Mouse (Mus musculus): ENCODE results near the gene Tmem59l. TPM values are rescaled to one million over a fixed set of nuclear protein-coding genes. Genes with fewer than 3 reads are reported as not detected.

Tmem59l gene
- polyA plus RNA-seq, 1 experiment from 2014 or later = 17.5 TPM

- Histone ChIP-seq H3K9me3 (peaks cover 9% of the 10 kb centered on the region; the same call in 1 of the 2 replicates), H3K27me3 (no peaks in the 10 kb centered on the region), H3K9ac (replicated peaks) (no peak overlapping the region), H3K4me1 (replicated peaks) (peaks cover 22% of the 10 kb centered on the region), H3K27ac (no peak overlapping the region), H3K4me3 (replicated peaks) (no peak overlapping the region), H3K4me2 (no peak overlapping the region), H3K36me3 (peaks cover 7% of the 10 kb centered on the region)
- no peak for ATAC-seq (ENCODE audit: insufficient number of reproducible peaks, insufficient read depth, low FRiP score, low TSS enrichment, low read depth)
- 98% methylated on average over 2 of the region's 2 CpGs for WGBS
These were observed 27.5 kb downstream of the Tmem59l start for GRCm38 (mm10) chr8:70459636-70460035.

DNA sequence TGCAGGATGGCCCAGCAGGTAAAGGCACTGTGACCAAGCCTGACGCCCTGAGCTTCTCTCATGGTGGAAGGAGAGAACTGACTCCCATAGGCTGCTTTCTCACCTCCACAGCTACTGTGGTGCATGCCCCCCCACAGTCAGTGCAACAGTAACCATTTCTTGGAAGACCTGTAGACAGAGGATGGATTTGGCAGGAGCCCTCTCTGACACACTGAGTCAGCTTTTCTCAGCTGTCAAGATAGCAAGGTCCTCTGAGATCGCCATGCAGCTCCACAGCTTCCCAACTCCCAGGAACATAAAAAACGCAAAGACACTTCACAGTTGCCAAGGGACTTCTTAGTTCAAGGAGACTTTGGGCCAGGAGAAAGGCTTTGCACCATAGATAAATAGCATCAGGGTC is 28.7 kb downstream of the Tmem59l start:
- Histone ChIP-seq H3K27ac (no peak overlapping the region), H3K4me3 (replicated peaks) (no peak overlapping the region), H3K4me1 (replicated peaks) (peaks cover 29% of the 10 kb centered on the region), H3K9ac (replicated peaks) (no peak overlapping the region), H3K27me3 (no peaks in the 10 kb centered on the region), H3K9me3 (peaks cover 9% of the 10 kb centered on the region; the same call in 1 of the 2 replicates), H3K4me2 (no peak overlapping the region), H3K36me3 (peaks cover 7% of the 10 kb centered on the region)
- no peak for ATAC-seq (ENCODE audit: insufficient number of reproducible peaks, insufficient read depth, low FRiP score, low TSS enrichment, low read depth)
- 83% methylated on average over 3 of the region's 3 CpGs for WGBS

DNA sequence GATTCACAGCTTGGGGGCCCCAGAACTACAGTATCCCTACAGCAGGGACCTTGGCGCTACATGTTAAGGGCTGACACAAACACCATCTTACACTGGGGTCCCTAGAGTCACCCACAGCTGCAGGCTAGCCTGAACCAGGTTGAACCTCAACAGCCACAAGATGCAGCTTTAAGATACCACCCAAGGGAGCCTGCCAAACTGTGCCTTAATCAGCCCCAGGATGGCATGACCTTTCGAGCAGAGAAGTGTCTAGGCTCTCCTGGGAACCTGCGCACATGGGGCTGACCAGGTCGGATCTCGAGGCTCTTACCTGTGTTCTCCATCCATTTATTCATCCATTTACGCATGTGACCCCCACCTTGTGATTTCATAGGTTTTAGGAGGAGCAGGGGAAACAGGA is 29.3 kb downstream of the Tmem59l start:
- 91% methylated on average over 6 of the region's 6 CpGs for WGBS
- no peak overlapping the region for H3K27ac ChIP-seq
- no peak for ATAC-seq (ENCODE audit: insufficient number of reproducible peaks, insufficient read depth, low FRiP score, low TSS enrichment, low read depth)
- H3K4me1 ChIP-seq (replicated peaks) = peaks cover 31% of the 10 kb centered on the region
- H3K4me3 ChIP-seq (replicated peaks) = no peak overlapping the region
- H3K9me3 ChIP-seq = peaks cover 9% of the 10 kb centered on the region; the same call in 1 of the 2 replicates
- peaks cover 7% of the 10 kb centered on the region for H3K36me3 ChIP-seq
- H3K27me3 ChIP-seq = no peaks in the 10 kb centered on the region
- no peak overlapping the region for H3K4me2 ChIP-seq
- H3K9ac ChIP-seq (replicated peaks) = no peak overlapping the region

DNA sequence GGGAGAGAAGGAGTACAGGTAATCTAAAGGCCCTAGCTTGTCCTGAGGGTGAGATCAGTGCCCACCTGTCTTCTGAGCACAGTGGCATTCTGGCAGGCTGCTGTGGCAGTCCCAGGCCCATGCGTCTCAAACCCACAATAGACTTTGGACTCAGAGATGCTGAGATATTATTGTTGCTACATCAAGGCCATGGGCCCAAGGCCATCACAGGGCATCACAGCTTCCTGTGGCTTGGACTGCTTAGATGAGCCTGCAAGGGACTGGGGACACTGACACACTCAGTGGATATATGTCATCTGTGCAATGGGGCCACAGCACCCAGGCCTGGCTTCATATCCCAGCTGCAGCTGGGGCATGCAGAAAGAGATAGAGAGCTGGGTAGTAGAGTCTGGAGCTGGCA is 30.2 kb downstream of the Tmem59l start:
- ATAC-seq (ENCODE audit: insufficient number of reproducible peaks, insufficient read depth, low FRiP score, low TSS enrichment, low read depth) = no peak
- H3K4me2 ChIP-seq = no peak overlapping the region
- peaks cover 3% of the 10 kb centered on the region; the same call in 1 of the 2 replicates for H3K27me3 ChIP-seq
- peaks cover 9% of the 10 kb centered on the region; the same call in 1 of the 2 replicates for H3K9me3 ChIP-seq
- peaks cover 23% of the 10 kb centered on the region for H3K4me1 ChIP-seq (replicated peaks)
- no peak overlapping the region; the same call in 1 of the 2 replicates for H3K9ac ChIP-seq (replicated peaks)
- no peak overlapping the region for H3K27ac ChIP-seq
- peaks cover 16% of the 10 kb centered on the region for H3K36me3 ChIP-seq
- whole genome bisulfite sequencing = 93% methylated on average over 1 of the region's 1 CpGs
- no peak overlapping the region for H3K4me3 ChIP-seq (replicated peaks)

- WGBS = 82% methylated on average over 5 of the region's 5 CpGs
- Histone ChIP-seq H3K36me3 (peaks cover 33% of the 10 kb centered on the region), H3K27me3 (peaks cover 12% of the 10 kb centered on the region; the same call in 1 of the 2 replicates), H3K4me2 (no peak overlapping the region), H3K9me3 (no peaks in the 10 kb centered on the region), H3K27ac (no peak overlapping the region), H3K9ac (replicated peaks) (peak overlapping the region; percentile 31; the same call in 1 of the 2 replicates), H3K4me1 (replicated peaks) (peaks cover 34% of the 10 kb centered on the region), H3K4me3 (replicated peaks) (no peak overlapping the region)
- ATAC-seq (ENCODE audit: insufficient number of reproducible peaks, insufficient read depth, low FRiP score, low TSS enrichment, low read depth) = no peak
These were observed 33.3 kb downstream of the Tmem59l start for GRCm38 (mm10) chr8:70453852-70454251.

- peaks cover 12% of the 10 kb centered on the region; the same call in 1 of the 2 replicates for H3K27me3 ChIP-seq
- H3K9ac ChIP-seq (replicated peaks) = no peak overlapping the region
- H3K36me3 ChIP-seq = peaks cover 33% of the 10 kb centered on the region
- 64% methylated on average over 52 of the region's 52 CpGs for WGBS
- no peak for ATAC-seq (ENCODE audit: insufficient number of reproducible peaks, insufficient read depth, low FRiP score, low TSS enrichment, low read depth)
- no peak overlapping the region for H3K4me3 ChIP-seq (replicated peaks)
- H3K4me2 ChIP-seq = no peak overlapping the region
- peaks cover 46% of the 10 kb centered on the region for H3K4me1 ChIP-seq (replicated peaks)
- H3K9me3 ChIP-seq = no peaks in the 10 kb centered on the region
- no peak overlapping the region for H3K27ac ChIP-seq
These were observed 34.8 kb downstream of the Tmem59l start for GRCm38 (mm10) chr8:70452196-70452966.

- ATAC-seq (ENCODE audit: insufficient number of reproducible peaks, insufficient read depth, low FRiP score, low TSS enrichment, low read depth) = no peak
- H3K4me2 ChIP-seq = no peak overlapping the region
- peaks cover 33% of the 10 kb centered on the region for H3K36me3 ChIP-seq
- H3K4me1 ChIP-seq (replicated peaks) = peaks cover 29% of the 10 kb centered on the region
- peak overlapping the region; percentile 66; the same call in 1 of the 2 replicates for H3K27ac ChIP-seq
- H3K4me3 ChIP-seq (replicated peaks) = no peak overlapping the region
- H3K9ac ChIP-seq (replicated peaks) = no peak overlapping the region
- no peaks in the 10 kb centered on the region for H3K9me3 ChIP-seq
- 64% methylated on average over 19 of the region's 19 CpGs for WGBS
- peaks cover 12% of the 10 kb centered on the region; the same call in 1 of the 2 replicates for H3K27me3 ChIP-seq
These were observed 39.3 kb downstream of the Tmem59l start for GRCm38 (mm10) chr8:70447639-70448420.

- no peak overlapping the region for H3K4me2 ChIP-seq
- no peaks in the 10 kb centered on the region for H3K9me3 ChIP-seq
- no peak for ATAC-seq (ENCODE audit: insufficient number of reproducible peaks, insufficient read depth, low FRiP score, low TSS enrichment, low read depth)
- WGBS = 53% methylated on average over 1 of the region's 1 CpGs
- H3K27ac ChIP-seq = no peak overlapping the region
- no peak overlapping the region for H3K9ac ChIP-seq (replicated peaks)
- no peak overlapping the region for H3K4me3 ChIP-seq (replicated peaks)
- H3K36me3 ChIP-seq = peaks cover 14% of the 10 kb centered on the region
- no peaks in the 10 kb centered on the region for H3K27me3 ChIP-seq
- peaks cover 29% of the 10 kb centered on the region for H3K4me1 ChIP-seq (replicated peaks)
These were observed 41.2 kb downstream of the Tmem59l start for GRCm38 (mm10) chr8:70445988-70446387.

DNA sequence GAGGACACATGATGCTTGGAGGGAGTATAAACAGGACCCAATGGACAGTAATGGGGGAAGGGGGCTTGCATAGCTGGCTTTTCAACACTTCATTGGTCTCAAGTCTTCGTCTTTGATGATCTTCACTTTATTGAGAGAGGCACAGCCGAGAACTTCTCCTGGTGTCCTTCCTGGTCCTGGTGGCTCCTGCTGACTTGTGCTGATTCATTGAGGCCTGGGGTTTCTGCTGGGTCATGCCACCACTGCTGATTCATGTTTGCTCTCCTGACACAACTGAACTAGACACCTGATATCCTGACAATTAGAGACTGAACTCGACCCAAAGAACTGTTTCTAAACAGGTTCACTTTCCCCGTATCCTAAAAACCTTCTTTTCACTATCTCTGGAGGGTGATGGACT is 43.8 kb downstream of the Tmem59l start:
- Histone ChIP-seq H3K9me3 (no peaks in the 10 kb centered on the region), H3K27me3 (no peaks in the 10 kb centered on the region), H3K27ac (no peak overlapping the region), H3K36me3 (no peaks in the 10 kb centered on the region), H3K4me1 (replicated peaks) (peaks cover 18% of the 10 kb centered on the region), H3K4me2 (no peak overlapping the region), H3K4me3 (replicated peaks) (no peak overlapping the region), H3K9ac (replicated peaks) (no peak overlapping the region)
- WGBS = 83% methylated on average over 4 of the region's 4 CpGs
- no peak for ATAC-seq (ENCODE audit: insufficient number of reproducible peaks, insufficient read depth, low FRiP score, low TSS enrichment, low read depth)

- Histone ChIP-seq H3K9me3 (no peaks in the 10 kb centered on the region), H3K9ac (replicated peaks) (no peak overlapping the region), H3K4me1 (replicated peaks) (peaks cover 12% of the 10 kb centered on the region), H3K4me3 (replicated peaks) (no peak overlapping the region), H3K27me3 (no peaks in the 10 kb centered on the region), H3K4me2 (no peak overlapping the region), H3K27ac (no peak overlapping the region), H3K36me3 (0 out of 2 replicates have a peak, but pooled peaks cover 2% of the 10 kb centered on the region)
- no peak for ATAC-seq (ENCODE audit: insufficient number of reproducible peaks, insufficient read depth, low FRiP score, low TSS enrichment, low read depth)
- WGBS = 76% methylated on average over 3 of the region's 3 CpGs
These were observed 45.6 kb downstream of the Tmem59l start for GRCm38 (mm10) chr8:70441565-70441964.

- Histone ChIP-seq H3K4me3 (replicated peaks) (peak overlapping the region; percentile 68), H3K27me3 (no peaks in the 10 kb centered on the region), H3K9ac (replicated peaks) (peak overlapping the region; percentile 67; the same call in 1 of the 2 replicates), H3K4me1 (replicated peaks) (peaks cover 12% of the 10 kb centered on the region), H3K9me3 (no peaks in the 10 kb centered on the region), H3K27ac (no peak overlapping the region; the same call in 1 of the 2 replicates), H3K36me3 (0 out of 2 replicates have a peak, but pooled peaks cover 3% of the 10 kb centered on the region), H3K4me2 (peak overlapping the region; percentile 88)
- ATAC-seq (ENCODE audit: insufficient number of reproducible peaks, insufficient read depth, low FRiP score, low TSS enrichment, low read depth) = no peak
- WGBS = 43% methylated on average over 3 of the region's 3 CpGs
These were observed 46.9 kb downstream of the Tmem59l start for GRCm38 (mm10) chr8:70440246-70440645.
